Mouse (Mus musculus) bone marrow macrophage, adult 2 months (primary cell): ENCODE data around the gene Commd1.

Source experiments
- CTCF ChIP-seq: IDR thresholded peaks from 2 replicates; pipeline ENCODE4 v1.5.1; 2012; ENCODE audit warnings: low read depth, mild to moderate bottlenecking, low read length, moderate library complexity
- POLR2A ChIP-seq: IDR thresholded peaks from 2 replicates; pipeline ENCODE4 v1.6.1; 2012; ENCODE audit warnings: mild to moderate bottlenecking, low read depth, low read length, borderline replicate concordance

- TF ChIP-seq POLR2A, result no peak
- no peak for TF ChIP-seq CTCF
Measured at GRCm38 (mm10) chr11:22938983-22939382, 43.2 kb downstream of the Commd1 start.
